Mouse (Mus musculus) hindbrain, embryonic 15.5 days (tissue): ENCODE results near the gene Gdf11. TPM values are rescaled to one million over a fixed set of nuclear protein-coding genes. Genes with fewer than 3 reads are reported as not detected.

Source experiments
- ATAC-seq: fragments of 200-750 bp; cut with Nextera tagmentation; 2 replicates; pipeline ENCODE4 v1.8.0; 2017; ENCODE audit warnings: low read depth, moderate number of reproducible peaks, moderate TSS enrichment; ENCODE audit not compliant: low FRiP score
- H3K27ac ChIP-seq: fragments of 300-500 bp; sonication (generic); replicated peaks from 2 replicates; pipeline ENCODE4 v1.5.1; 2015; ENCODE audit warnings: mild to moderate bottlenecking, inconsistent platforms
- H3K27me3 ChIP-seq: fragments of 300-500 bp; sonication (generic); 2 replicates; pipeline ENCODE4 v1.6.1; 2015; ENCODE audit warnings: control low read depth, inconsistent platforms
- H3K36me3 ChIP-seq: fragments of 300-500 bp; sonication (generic); 2 replicates; pipeline ENCODE4 v1.6.1; 2015; ENCODE audit warnings: control low read depth, inconsistent platforms
- H3K4me1 ChIP-seq: fragments of 300-500 bp; sonication (generic); replicated peaks from 2 replicates; pipeline ENCODE4 v1.6.1; 2015; ENCODE audit warnings: control low read depth, inconsistent platforms
- H3K4me2 ChIP-seq: fragments of 300-500 bp; sonication (generic); 2 replicates; pipeline ENCODE4 v1.6.1; 2015; ENCODE audit warnings: moderate library complexity, mild to moderate bottlenecking, inconsistent platforms
- H3K4me3 ChIP-seq: fragments of 300-500 bp; sonication (generic); 2 replicates; pipeline ENCODE4 v1.5.1; 2015; ENCODE audit warnings: mild to moderate bottlenecking, inconsistent platforms
- H3K9ac ChIP-seq: fragments of 300-500 bp; sonication (generic); 2 replicates; pipeline ENCODE4 v1.6.1; 2015; ENCODE audit warnings: inconsistent platforms
- H3K9me3 ChIP-seq: fragments of 300-500 bp; sonication (generic); 2 replicates; pipeline ENCODE4 v1.6.1; 2016; ENCODE audit warnings: control low read depth, inconsistent platforms
- WGBS: fragments of 180-500 bp; shearing (Covaris S2); methylation state at CpG from one replicate; pipeline ENCODE4 v1.1.7; 2015; 5-methylcytosine and 5-hydroxymethylcytosine counted together
- polyA plus RNA-seq: library from polyadenylated mRNA; unstranded; fragments of >200 nt; fragmentation: Nextera tagmentation; extraction: Ambion mirVana; gene quantifications from 2 replicates; pipeline ENCODE4 v1.2.1, GENCODE M21; 2015

The Gdf11 gene
- 8.6 and 8.9 TPM in 2 replicates for polyA plus RNA-seq

DNA sequence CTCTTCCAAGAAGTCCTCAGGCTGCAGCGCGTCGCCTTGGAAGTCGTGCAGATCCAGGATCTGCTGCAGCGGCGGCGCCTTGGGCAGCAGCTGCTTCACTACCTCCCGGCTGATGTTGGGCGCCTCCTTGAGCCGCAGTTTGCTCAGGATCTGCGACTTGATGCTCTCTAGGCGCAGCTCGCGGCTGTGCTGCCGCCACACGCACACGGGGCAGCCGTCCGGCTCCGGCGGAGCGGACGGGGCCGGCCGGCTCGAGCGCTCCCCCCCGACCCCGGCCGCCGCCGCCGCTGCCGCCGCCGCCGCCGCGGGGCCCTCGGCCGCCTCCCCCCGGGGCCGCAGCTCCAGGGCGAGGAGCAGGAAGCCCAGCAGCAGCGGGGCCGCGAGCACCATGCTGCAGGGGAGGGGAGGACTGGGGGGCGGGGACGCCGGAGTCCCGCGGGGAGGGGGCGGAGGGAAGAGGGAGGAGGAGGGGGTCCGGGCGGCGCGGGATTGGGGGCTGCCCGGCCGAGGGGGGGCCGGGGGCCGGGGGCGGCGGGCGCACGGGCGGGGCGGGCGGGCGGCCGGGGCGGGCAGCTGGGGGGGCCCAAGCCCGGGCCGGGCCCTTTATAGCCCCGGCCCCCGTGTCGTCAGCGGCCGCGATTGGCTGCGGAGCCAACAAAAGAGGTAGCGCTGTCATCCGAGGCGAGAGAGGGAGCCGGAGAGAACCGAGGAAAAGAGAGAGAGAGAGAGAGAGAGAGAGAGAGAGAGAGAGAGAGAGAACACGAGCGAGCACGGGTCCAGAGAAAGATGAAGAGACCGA lies at the start of gene Gdf11:
TSS of gene Gdf11 (minus strand) at position 423 of the 799 bp plus-strand sequence.
- ATAC-seq = peak; percentile 86
- Histone ChIP-seq H3K4me1 (peaks cover 45% of the 10 kb centered on the region), H3K4me3 (peak within 1 kb of the TSS; percentile 77), H3K9me3 (no peaks in the 10 kb centered on the region), H3K27me3 (peaks cover 5% of the 10 kb centered on the region), H3K9ac (peak within 1 kb of the TSS; percentile 85), H3K27ac (peak within 1 kb of the TSS; percentile 92), H3K4me2 (peak within 1 kb of the TSS; percentile 91), H3K36me3 (peaks cover 9% of the 10 kb centered on the region; the same call in 1 of the 2 replicates)
- WGBS = under 1% methylated on average over 58 of the region's 89 CpGs

DNA sequence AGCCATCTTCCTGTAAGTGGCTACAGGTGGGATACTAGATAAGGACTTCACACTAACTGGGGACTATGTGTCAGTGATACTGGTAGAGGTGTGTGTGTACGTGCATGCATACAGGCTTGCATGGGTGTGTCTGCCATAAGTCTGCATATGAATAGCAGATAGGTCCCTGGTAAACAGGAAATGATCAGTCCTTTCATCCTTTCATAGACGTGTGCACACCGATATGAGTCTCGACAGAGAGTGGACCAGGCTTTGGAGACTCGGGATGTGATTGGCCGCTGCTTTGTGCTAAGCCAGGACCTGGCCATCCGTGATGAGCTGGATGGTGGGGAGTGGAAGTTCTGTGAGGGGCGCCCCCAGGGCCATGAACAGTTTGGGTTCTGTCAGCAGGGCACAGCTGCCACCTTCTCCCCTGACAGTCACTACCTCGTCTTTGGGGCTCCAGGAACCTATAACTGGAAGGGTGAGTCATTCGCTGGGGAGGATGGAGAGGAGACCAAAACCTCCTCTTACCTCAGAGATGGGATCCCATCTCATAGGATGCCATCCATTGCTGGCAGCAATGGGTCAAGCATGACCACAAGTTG lies 49.0 kb upstream of the Gdf11 start:
- no peaks in the 10 kb centered on the region for H3K9me3 ChIP-seq
- no peak overlapping the region for H3K4me3 ChIP-seq
- no peak overlapping the region for H3K27ac ChIP-seq
- no peak overlapping the region for H3K4me2 ChIP-seq
- H3K36me3 ChIP-seq = no peaks in the 10 kb centered on the region
- peaks cover 10% of the 10 kb centered on the region for H3K27me3 ChIP-seq
- 86% methylated on average over 10 of the region's 10 CpGs for WGBS
- H3K4me1 ChIP-seq = no peaks in the 10 kb centered on the region
- H3K9ac ChIP-seq = no peak overlapping the region
- no peak for ATAC-seq

DNA sequence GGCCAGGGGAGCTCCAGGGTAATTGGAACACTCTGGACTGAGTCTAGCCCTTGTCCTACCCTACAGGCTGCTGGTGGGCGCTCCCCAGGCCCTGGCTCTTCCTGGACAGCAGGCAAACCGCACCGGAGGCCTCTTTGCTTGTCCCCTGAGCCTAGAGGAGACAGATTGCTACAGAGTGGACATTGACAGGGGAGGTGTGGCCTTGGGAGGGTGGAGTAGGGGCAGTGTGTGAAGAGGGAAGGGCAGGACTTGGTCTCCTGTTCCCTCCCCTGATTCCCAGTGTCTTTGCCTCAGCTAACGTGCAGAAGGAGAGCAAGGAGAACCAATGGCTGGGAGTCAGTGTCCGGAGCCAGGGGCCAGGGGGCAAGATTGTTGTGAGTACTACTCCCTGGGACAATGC lies 47.5 kb upstream of the Gdf11 start:
- Histone ChIP-seq H3K9me3 (no peaks in the 10 kb centered on the region), H3K4me3 (no peak overlapping the region), H3K27me3 (peaks cover 23% of the 10 kb centered on the region), H3K27ac (no peak overlapping the region), H3K9ac (no peak overlapping the region), H3K4me1 (peaks cover 8% of the 10 kb centered on the region; the same call in 1 of the 2 replicates), H3K4me2 (no peak overlapping the region), H3K36me3 (no peaks in the 10 kb centered on the region)
- peak; percentile 27; the same call in 1 of the 2 replicates for ATAC-seq
- WGBS = 64% methylated on average over 5 of the region's 5 CpGs

DNA sequence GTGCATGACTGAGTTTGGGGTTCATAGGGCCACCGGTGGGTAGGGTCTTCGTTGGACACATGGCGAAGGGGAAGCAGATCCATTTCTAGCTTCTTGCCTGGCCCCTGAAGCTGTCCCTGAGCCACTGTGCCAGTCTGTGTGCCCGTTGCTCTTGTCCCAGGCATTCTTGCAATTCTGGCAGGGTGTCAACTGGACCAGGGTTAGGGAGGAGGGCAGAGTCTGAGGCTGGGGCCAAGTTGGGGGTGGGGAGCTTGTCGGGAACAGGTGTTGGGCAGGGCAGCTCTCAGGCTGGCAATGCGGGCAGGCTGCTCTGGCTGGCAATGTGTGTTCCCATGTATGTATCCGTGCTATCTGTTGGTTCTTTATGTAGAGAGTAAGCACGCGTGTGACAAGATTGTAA lies 46.9 kb upstream of the Gdf11 start:
- H3K36me3 ChIP-seq = no peaks in the 10 kb centered on the region
- ATAC-seq = peak; percentile 25

DNA sequence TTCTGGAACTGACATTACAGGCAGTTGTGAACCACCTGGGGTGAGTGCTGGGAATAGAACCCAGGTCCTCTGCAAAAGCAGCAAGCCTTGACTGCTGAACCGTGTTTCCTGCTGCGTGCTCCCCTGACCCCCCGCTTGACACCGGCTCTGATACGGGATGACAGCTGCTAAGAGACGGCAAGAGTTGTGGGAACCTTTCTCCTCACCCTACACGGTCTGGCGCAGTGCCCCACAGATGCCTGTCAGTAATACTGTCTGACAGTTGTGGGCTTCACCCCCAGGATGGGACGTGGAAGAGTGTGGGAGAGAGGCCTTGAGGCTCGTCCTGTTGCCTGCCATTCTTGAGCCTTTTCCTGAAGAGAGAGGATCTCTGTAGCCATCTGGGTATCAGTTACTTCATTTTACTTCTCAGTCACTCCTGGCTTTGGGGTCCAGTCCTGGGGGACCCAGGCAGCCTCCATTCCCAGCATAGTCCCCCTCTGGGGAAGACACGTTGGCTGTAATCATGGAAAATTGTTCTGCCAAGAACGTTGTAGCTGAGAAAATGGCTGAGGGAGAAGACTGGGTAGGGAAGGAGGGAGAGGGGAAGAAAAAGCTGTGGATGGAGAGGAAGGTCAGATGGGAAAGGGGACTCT lies 46.4 kb upstream of the Gdf11 start:
- no peak overlapping the region for H3K27ac ChIP-seq
- WGBS = 69% methylated on average over 12 of the region's 12 CpGs

More for the DNA sequence above, 46.9 kb upstream of the Gdf11 start:
- Histone ChIP-seq H3K4me2 (no peak overlapping the region), H3K9ac (no peak overlapping the region), H3K27me3 (peaks cover 27% of the 10 kb centered on the region), H3K4me3 (no peak overlapping the region), H3K4me1 (peaks cover 12% of the 10 kb centered on the region; the same call in 1 of the 2 replicates), H3K9me3 (no peaks in the 10 kb centered on the region), H3K27ac (no peak overlapping the region)
- 66% methylated on average over 9 of the region's 9 CpGs for WGBS

DNA sequence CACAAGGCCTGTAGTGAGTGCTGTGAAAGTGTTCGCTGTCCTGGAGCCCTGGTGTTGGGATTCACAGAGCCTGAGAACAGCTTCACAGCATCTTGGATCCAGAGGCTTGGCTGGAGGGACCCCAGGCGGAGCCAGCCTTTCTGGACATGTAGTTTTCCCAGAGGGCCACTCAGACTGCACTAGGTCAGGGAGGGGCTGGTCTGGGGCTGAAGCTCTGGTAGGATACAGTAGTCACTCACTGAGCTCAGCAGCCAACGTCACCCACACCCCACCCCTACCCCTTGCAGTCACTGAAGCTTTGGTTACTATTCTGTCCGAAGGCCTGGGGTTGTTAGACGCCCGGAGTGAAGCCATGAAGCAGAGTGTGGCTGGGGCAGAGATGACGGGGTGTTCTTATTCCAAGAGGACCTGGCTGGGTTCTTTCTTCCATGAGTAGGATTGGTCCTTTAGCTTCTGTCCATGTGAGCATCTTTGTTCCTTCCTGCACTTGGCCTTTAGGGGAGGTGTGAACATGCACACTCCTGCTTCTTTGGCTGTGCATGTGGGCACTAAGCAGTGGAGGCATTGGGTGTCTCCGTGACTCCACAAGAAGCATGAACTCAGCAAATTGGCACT lies 44.4 kb upstream of the Gdf11 start:
- Histone ChIP-seq H3K36me3 (no peaks in the 10 kb centered on the region), H3K4me1 (peaks cover 17% of the 10 kb centered on the region; the same call in 1 of the 2 replicates), H3K27me3 (peaks cover 50% of the 10 kb centered on the region), H3K27ac (no peak overlapping the region), H3K4me3 (no peak overlapping the region), H3K9me3 (no peaks in the 10 kb centered on the region), H3K9ac (no peak overlapping the region), H3K4me2 (peak overlapping the region; percentile 92)
- 72% methylated on average over 8 of the region's 8 CpGs for WGBS
- no peak for ATAC-seq

More for the DNA sequence above, 46.4 kb upstream of the Gdf11 start:
- H3K36me3 ChIP-seq = no peaks in the 10 kb centered on the region
- H3K9me3 ChIP-seq = no peaks in the 10 kb centered on the region
- H3K4me1 ChIP-seq = peaks cover 17% of the 10 kb centered on the region; the same call in 1 of the 2 replicates
- no peak overlapping the region for H3K4me2 ChIP-seq
- no peak overlapping the region for H3K4me3 ChIP-seq
- H3K9ac ChIP-seq = no peak overlapping the region
- H3K27me3 ChIP-seq = peaks cover 33% of the 10 kb centered on the region
- ATAC-seq = no peak

DNA sequence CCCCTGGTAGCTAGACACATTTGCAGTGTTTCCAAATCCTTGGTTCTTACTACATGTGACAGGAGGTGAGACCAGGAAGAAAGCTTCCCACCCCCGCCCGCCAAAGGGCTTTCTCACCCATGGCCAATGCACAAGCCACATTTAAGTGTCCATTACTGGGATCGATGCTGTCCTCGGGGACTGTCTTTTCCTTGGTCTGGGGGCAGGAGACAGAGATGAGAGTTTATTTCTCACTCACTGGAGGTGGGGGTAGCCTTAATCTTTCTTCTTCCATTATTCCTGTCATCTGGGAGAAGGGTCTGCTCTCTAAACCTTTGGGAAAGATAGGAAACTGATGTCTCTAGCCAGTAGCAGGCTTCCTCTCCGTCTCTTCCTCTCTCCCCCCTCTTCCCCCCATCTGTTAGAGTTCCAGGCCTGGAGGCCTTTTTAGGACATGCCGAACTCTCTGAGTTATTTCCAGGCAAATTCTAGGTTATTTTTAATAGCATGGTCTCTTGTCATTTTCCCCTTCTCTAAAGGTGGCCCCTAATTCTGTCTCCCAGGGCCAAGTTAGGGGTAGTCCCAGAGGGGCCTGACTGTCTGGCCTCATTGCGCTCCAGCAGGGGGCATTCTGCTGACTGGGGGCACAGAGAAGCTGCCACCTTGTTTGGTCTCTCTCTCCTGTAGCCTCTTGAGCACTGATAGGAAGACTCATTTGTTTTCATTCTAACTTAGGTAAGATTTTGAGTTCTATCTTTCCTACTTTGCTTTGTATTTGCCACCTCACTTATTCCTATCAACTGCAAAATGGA lies 43.7 kb upstream of the Gdf11 start:
- Histone ChIP-seq H3K36me3 (no peaks in the 10 kb centered on the region), H3K4me2 (peak overlapping the region; percentile 92), H3K27ac (no peak overlapping the region), H3K27me3 (peaks cover 50% of the 10 kb centered on the region), H3K9ac (no peak overlapping the region), H3K4me1 (peaks cover 17% of the 10 kb centered on the region; the same call in 1 of the 2 replicates), H3K4me3 (peak overlapping the region; percentile 52; the same call in 1 of the 2 replicates), H3K9me3 (no peaks in the 10 kb centered on the region)
- no peak for ATAC-seq
- WGBS = 65% methylated on average over 7 of the region's 7 CpGs

DNA sequence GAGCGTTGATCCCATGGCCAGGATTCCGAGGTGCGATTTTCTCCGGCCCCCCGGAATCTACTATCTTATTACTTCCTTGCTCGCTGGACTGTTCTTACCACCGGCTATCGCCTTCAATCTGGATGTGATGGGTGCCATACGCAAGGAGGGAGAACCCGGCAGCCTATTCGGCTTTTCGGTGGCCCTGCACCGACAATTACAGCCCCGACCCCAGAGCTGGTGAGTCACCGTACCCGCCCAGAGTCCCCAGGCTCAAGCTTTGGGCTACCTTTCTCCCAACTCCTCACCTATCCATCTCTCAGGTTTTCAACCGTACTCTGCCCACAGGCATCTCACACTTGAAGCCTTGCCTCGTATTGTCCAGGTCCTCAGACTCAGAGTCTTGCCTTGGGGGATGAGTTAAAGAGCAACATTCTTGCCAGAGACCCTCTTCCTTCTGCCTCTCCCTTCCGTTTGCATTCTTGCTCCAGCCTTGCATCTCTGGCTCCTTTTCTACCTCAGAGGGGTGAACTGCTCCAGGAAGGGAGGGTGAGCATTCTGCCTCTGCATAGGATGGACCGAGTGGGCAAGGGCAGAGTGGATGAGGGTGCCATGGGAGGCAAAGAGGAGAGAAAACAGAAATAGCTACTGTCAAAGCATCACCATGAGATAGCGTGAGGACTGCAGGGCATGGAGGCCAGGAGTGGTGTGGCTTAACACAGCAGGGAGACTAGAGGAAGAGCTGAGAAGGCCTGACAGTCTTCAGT lies 42.6 kb upstream of the Gdf11 start:
- peaks cover 50% of the 10 kb centered on the region for H3K27me3 ChIP-seq
- peak; percentile 9; the same call in 1 of the 2 replicates for ATAC-seq
- WGBS = 3% methylated on average over 21 of the region's 21 CpGs
- H3K36me3 ChIP-seq = no peaks in the 10 kb centered on the region
- peak overlapping the region; percentile 92 for H3K4me2 ChIP-seq
- no peak overlapping the region for H3K27ac ChIP-seq
- peak overlapping the region; percentile 52 for H3K4me3 ChIP-seq
- H3K4me1 ChIP-seq = peaks cover 17% of the 10 kb centered on the region; the same call in 1 of the 2 replicates
- no peaks in the 10 kb centered on the region for H3K9me3 ChIP-seq
- H3K9ac ChIP-seq = peak overlapping the region; percentile 47

DNA sequence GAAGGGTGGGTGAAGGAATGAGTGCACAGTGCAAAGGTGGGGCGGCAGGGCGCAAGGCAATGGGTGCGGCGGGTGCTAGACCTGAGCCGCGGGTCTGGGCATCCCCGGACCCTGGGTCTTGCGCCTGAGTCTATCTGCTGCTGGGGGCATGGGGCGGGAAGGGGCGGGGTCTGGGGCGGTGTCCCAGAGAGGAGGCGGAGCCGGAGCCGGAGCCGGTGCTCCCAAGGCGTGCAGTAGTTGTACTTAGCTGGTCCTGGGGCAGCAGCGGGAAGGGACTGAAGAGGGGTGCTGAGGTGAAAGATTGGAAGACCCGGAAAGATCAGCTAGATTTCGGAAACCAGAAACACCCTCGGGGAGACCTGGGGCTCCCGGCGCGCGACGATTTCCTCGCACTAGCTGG lies 42.1 kb upstream of the Gdf11 start, which contains the start of gene Itga7:
TSS of gene Itga7 (plus strand) at position 245 of the 400 bp plus-strand sequence.
- WGBS = under 1% methylated on average over 24 of the region's 26 CpGs
- peaks cover 50% of the 10 kb centered on the region for H3K27me3 ChIP-seq
- peak; percentile 67; the same call in 1 of the 2 replicates for ATAC-seq

DNA sequence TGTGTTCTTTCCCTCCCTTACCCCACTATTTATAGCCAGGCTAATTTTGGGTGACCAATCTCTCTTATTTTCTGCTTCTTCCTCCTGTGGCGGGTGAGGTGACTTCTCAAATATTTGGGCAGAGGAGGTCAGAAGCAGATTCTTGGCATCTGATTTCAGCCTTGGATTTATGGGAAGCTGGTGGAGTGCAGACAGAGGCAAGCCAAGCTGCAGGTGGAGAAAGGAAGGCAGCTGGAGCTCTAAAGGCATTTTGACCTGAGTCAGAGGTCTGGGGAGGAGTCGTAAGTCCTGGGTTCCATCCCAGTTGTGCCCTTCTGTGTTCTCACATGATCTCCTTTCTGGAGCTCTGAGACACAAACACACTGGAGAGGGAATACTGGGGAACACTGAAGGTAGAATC lies 39.9 kb upstream of the Gdf11 start:
- 79% methylated on average over 2 of the region's 2 CpGs for WGBS
- no peak for ATAC-seq
- Histone ChIP-seq H3K9ac (no peak overlapping the region), H3K27me3 (peaks cover 49% of the 10 kb centered on the region), H3K9me3 (no peaks in the 10 kb centered on the region), H3K4me3 (no peak overlapping the region), H3K27ac (no peak overlapping the region), H3K4me2 (no peak overlapping the region), H3K36me3 (no peaks in the 10 kb centered on the region), H3K4me1 (peaks cover 26% of the 10 kb centered on the region)

More for the DNA sequence above, 42.1 kb upstream of the Gdf11 start, which contains the start of gene Itga7:
- Histone ChIP-seq H3K4me2 (peak within 1 kb of the TSS; percentile 92), H3K9ac (peak within 1 kb of the TSS; percentile 47), H3K27ac (no peak within 1 kb of the TSS), H3K36me3 (no peaks in the 10 kb centered on the region), H3K4me1 (peaks cover 17% of the 10 kb centered on the region; the same call in 1 of the 2 replicates), H3K4me3 (peak within 1 kb of the TSS; percentile 52), H3K9me3 (no peaks in the 10 kb centered on the region)
